Mouse (Mus musculus): Measurements from ENCODE around the gene Nsd1.

The Nsd1 gene

DNA sequence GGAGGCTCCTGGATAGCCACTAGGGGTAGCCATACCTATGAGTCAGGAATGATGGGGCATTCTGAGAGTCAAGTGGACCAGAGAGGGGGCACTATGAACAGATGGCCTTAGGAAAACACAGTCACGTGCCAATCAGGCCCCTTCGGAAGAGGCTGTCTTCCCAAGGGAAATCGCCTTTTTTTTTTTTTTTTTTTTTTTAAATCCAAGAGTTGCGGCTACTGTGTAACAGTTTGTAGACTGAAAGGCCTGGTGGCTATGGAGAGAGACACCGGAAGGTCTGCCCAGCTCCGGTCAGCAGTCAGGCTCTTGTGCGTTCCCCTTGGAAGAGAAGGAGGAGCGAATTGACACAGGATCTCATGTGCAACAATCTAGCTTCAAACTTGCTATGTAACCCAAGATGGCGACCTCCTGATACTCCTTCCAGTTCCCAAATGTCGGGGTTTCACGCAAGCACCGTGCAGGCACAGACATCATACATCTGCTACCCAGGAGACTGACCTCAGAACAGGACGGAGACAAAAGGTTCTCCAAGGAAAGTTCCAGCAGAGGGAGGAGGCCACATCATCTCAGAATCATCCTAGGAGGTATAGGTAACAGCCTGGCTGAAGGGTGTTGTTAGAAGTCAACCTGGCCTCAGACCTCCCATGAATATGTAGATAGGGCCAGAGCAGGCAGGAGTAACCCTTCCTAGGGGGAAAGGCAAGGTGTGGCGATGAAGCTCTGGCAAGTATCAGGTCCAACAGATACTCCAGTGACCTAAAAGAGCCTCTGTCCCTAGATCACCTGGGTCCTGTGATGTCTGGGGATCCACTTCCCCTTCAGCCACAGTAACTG, 121.2 kb downstream of the Nsd1 start:
- no peak for DNase-seq

DNA sequence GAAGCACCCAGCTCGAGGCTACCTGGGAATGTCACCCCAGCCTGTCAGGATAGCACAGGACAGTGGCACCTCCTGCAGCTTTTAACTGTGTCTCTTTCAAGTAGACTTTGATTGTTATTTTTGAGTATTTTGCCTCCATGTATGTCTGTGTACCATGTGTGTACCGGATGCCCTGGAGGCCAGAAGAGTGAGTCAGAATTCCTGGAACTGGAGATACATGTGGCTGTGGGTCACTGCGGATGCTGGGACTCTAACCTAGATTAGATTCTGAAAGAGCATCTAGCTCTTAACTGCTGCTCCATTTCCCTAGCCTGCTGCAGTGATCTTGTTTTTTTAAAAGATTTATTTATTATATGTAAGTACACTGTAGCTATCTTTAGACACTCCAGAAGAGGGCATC, 122.7 kb downstream of the Nsd1 start:
- DNase-seq: no peak

DNA sequence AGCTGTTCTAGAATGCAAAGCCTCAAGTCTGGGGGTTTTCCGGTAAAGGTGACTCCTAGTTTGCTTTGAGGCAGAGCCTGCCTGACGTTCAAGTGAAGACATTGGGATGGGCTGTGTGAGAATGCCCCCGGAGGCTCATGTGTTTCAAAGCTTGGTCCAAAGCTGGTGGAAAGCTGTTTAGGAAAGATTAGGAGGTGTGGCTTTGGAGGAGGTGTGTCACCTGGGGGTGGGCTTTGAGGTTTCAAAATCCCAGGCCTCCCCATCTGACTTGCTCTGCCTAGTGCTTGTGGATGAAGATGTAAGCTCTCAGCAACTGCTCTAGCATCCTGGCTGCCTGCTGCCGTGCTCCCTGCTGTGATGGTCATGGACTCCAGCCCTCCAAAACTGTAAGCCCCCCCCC, 126.1 kb downstream of the Nsd1 start:
- DNase-seq: no peak

DNA sequence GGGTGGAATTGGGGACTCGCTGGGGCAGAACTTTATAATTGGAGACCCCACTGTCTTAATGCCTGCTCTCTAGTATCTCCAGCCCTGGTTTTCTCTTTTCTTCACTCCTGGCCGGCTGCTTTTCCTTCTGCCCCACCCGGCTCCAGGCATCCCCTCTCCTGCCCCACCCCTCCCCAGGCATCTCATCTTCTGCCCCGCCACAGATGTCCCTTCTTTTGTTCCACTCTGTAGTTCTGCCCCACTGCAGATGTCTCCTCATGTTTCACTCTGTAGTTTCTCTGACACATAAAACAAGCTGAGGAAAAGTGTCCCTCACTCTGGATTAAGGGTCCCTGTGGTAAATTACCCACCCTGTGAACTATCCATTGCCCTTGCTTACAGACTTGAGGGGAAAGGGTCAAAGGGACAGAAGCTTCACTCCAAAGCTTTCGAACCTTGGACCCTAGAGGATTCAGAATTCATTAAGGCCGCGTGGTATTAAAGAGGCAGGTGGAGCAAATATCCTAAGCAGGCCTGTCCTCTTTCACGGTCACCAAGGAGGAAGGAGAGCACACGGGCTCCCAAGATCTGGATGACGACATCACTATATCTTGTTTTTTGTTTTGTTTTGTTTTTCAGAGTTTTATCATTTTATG, 127.9 kb downstream of the Nsd1 start:
- DNase-seq: no peak

DNA sequence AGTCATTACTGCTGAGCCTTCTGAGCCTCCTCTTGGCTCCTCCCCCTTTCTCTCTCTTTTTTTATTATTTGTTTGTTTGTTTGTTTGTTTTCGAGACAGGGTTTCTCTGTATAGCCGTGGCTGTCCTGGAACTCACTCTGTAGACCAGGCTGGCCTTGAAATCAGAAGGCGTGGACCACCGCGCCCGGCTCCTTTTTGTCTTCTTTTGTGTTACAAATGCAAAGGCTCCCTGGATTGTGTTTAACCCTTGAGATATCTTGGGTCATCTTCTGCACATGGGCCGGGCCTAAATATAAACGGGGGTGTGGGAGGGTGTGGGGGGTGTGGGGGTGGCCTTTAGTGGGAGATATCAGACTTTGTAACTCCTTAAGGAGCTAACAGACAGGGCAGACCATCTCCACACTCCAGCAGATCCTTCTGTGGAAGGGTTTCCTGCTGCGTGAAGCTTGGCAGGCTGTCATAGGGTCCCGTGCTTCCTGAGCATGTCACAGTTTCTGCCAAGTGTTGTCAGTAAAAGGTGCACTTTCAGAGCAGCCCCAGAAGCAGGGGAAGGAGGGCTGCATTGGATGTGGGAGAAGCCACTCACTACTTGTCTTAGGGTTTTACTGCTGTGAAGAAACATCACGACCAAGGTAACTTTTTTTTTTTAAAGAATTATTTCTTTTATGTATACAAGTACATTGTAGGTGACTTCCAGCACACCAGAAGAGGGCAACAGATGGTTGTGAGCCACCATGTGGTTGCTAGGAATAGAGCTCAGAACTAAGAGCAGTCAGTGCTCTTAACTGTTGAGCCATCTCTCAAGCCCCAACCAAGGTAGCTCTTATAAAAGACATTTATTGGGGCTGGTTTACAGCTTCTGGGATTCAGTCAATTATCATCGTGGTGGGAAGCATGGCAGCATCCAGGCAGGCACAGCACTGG, 128.8 kb downstream of the Nsd1 start:
- DNase-seq: no peak

DNA sequence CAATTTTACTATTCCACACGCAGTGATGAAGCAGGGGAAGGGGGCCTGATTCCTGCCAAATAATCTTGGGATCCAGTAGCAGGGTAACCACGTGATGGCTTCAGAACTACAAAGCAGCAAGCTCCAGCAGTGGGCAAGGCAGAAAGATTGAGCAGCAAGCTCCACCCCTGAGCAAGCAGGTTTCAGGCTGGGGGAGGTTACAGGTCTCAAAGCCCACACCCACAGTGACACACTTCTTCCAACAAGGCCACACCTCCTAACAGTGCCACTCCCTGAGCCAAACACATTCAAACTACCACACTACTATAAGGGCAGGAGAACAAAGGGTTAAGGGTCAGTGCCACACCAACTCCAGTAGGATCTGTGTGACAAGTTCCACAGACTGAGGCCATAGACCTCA, 129.7 kb downstream of the Nsd1 start:
- DNase-seq: no peak

DNA sequence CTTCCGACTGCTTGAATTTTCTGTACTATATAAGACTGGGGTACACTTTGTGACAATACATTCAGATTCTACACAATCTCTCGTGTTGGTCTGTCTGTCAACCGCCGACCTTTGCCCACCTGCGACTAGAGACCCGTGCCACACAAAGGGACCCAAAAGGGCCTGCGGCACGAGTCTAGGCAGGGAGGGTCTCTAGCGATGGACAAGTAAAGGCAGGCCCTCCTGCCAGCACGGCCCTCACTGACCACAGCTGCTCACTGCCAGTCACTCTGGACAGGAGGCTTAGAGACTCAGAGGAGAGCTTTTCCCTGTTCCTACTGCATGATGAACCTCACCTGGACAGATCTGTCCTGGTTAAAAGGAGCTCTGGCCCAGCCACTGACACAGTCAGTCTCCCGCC, 132.9 kb downstream of the Nsd1 start:
- DNase-seq: no peak

DNA sequence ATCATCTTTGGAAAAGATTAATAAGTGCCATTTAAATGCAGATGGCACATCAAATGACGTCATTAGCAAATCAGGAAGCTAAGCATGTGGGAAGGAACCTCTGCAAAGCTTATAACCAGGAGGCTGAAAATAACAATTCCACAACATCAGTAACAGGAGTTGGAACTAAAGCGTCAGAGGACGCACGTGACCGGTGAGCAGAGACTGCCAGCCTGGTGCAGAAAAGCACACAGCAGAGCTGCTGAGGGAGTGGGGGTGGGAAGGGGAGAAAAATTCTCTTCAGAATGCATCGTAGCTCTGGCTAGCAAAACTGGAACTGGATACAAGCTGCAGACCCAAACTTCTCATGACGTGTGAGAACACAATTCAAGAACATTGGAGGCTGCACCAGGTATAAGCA, 134.7 kb downstream of the Nsd1 start:
- DNase-seq: no peak

DNA sequence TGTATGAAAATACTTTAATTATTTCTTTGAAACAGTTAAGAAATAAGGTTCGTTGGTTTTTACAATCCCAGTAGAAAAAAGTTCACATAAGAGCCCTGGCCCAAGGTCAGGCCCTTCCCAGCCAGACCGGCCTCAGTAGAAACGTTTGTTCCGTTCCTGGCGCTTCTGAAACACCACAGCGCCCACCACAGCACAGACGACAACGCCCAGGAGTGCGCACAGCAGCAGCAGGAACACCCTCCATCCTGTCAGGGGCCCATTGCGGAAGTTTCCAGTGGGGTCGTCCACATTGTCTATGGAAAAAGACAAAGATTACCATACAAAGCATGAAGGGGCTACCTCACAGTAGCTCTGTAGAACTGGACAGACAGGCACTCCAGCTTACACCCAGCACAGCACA, 137.2 kb downstream of the Nsd1 start:
- no peak for DNase-seq

DNA sequence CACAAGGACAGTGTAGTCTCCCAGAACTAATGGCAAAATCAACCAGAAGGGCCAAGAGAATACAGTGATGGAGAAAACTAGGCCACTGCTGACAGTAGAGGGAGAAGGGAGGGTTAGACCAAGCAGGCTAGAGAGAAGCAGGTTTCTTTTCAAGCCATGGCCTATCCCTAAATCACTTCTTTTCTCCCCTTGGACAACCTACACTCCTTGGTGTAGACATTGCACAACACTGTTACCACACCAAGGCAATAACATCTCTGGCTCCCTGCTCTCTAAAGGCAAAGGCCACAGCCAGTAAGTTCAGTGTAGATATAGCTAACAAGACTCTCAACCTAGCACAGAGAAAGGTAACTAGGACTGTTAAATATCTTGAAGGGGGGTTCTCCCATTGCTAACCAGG, 151.6 kb downstream of the Nsd1 start:
- no peak for DNase-seq

DNA sequence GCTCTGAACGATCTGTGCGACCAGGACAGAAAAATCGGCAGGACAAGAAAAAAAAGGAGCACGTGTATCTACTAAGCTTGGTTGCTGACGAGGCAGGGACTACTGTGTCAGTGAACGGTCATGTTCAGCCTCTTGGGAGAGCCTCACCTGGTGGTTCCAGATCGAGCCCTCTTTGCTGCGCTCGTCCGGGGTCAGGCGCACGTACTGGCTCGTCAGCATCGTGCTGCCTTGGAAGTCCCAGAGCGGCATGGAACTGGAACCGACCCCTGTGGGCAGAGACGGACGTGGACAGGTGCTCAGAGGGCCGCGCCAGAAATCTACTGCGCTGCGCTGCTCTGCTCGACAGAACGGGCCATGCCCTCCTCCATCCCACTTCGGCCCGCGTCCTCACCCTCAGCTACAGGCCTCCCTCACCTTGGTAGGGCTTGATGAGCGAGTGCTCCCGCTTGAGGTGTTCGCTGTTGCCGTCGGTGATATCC, 152.4 kb downstream of the Nsd1 start:
- no peak for DNase-seq

DNA sequence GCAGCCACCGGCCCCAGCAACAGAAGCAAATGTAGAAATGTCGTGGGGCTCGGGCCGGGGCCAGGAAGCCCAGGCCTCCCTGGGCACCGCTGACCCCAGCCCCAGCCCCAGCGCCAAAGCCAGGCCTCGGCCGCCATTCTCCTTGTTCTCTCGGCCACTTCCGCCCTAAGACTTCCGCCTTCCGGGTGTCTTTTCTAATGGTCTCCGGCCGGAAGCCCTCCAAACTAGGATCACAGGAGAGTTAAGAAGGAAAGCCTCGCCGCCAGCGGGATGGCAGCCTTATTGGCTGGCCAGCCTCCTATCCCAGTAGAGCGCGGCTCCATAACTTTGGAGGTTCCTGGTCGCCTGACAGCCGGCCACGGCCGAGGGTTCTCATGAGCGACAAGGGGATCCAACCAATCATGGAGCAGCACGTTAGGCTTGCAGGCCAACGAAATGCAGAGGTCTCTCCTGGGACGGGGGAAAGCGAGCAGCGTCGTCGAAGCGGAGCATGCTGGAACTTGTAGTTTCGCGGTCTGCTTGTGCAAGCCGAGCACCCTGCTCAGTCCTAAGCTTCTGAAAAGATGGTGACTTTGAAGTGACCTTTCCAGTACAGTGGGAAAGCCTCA, 153.0 kb downstream of the Nsd1 start, which contains the start of gene Lman2:
TSS of gene Lman2 (minus strand) at position 331 of the 608 bp plus-strand sequence.
- DNase-seq: peak; percentile 97
